Mouse (Mus musculus): ENCODE results near the gene Ubr4. TPM values are rescaled to one million over a fixed set of nuclear protein-coding genes. Genes with fewer than 3 reads are reported as not detected.

Gene Ubr4
- total RNA-seq, 1 experiment: 199 TPM

DNA sequence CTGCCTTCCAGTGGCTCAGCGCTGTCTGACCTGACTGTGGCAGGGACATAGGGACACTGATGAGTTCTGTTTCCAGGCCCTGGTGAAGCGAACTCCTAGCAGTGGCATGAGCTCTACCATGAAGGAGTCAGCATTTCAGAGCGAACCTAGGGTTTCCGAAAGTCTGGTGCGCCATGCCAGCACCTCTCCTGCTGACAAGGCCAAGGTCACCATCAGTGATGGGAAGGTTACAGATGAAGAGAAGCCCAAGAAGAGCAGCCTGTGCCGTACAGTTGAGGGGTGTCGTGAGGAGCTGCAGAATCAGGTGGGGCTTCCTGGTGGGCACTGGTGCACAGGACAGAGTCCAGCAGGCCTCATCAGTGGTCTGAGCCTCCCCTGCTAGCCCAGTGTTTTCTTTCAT is 69.2 kb downstream of the Ubr4 start:
- no peaks in the 10 kb centered on the region for H3K4me1 ChIP-seq (ENCODE audit: control insufficient read depth in 2 of 2, insufficient read depth in 2 of 2, low read length in 2 of 2, poor library complexity in 1 of 2)
- no peak for TF ChIP-seq HCFC1 (IDR thresholded peaks at IDR 0.05; ENCODE audit: borderline replicate concordance, insufficient read depth, low read length)
- no peak for TF ChIP-seq MAFK (IDR thresholded peaks at IDR 0.05; ENCODE audit: insufficient read depth, low read depth, low read length)
- no peak for TF ChIP-seq ZNF384 (IDR thresholded peaks at IDR 0.05; ENCODE audit: low read depth, low read length)
- no peak for TF ChIP-seq CHD2 (IDR thresholded peaks at IDR 0.05; ENCODE audit: low read depth, low read length)
- no peak for TF ChIP-seq ZC3H11A (IDR thresholded peaks at IDR 0.05; ENCODE audit: borderline replicate concordance, low read depth, low read length)
- H3K4me3 ChIP-seq (ENCODE audit: insufficient read depth in 1 of 2, low read depth in 1 of 2, low read length in 2 of 2, poor library complexity in 1 of 2, severe bottlenecking in 1 of 2): no peak overlapping the region
- no peak overlapping the region for H3K27ac ChIP-seq (ENCODE audit: insufficient read depth, low read depth, low read length, poor library complexity, severe bottlenecking)
- in situ Hi-C loops (cut with MboI; ENCODE audit: low sequenced_read_pairs in 2 of 2, unreplicated experiment in 2 of 2): no loop called here
- no peaks in the 10 kb centered on the region for H3K9me3 ChIP-seq (ENCODE audit: control insufficient read depth, insufficient read depth, low read depth, low read length)
- H3K9ac ChIP-seq (ENCODE audit: insufficient read depth, low read depth, low read length, poor library complexity, severe bottlenecking): no peak overlapping the region
- no peak for DNase-seq (ENCODE audit: low read depth, low spot score)
- H3K36me3 ChIP-seq (ENCODE audit: control insufficient read depth, insufficient read depth, low read length, poor library complexity, severe bottlenecking): peaks cover 83% of the 10 kb centered on the region

DNA sequence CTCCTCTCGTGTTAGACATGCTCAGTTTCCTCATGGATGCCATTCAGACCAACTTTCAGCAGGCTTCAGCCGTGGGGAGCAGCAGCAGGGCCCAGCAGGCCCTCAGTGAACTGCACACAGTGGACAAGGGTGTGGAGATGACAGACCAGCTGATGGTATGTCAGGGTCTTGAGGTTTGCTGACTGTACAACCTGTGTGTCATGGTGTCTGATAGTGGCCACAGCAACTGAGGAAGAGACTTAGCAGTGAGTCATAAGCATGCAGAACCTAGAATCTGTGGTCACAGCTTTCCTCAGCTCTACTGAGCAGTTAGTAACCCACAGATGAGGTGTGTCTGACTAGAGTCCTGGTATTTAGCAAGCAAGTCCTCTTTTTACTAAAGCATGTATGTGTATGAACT is 70.0 kb downstream of the Ubr4 start:
- H3K4me3 ChIP-seq (ENCODE audit: insufficient read depth in 1 of 2, low read depth in 1 of 2, low read length in 2 of 2, poor library complexity in 1 of 2, severe bottlenecking in 1 of 2): no peak overlapping the region
- H3K4me1 ChIP-seq (ENCODE audit: control insufficient read depth in 2 of 2, insufficient read depth in 2 of 2, low read length in 2 of 2, poor library complexity in 1 of 2): no peaks in the 10 kb centered on the region
- in situ Hi-C loops (cut with MboI; ENCODE audit: low sequenced_read_pairs in 2 of 2, unreplicated experiment in 2 of 2): no loop called here

DNA sequence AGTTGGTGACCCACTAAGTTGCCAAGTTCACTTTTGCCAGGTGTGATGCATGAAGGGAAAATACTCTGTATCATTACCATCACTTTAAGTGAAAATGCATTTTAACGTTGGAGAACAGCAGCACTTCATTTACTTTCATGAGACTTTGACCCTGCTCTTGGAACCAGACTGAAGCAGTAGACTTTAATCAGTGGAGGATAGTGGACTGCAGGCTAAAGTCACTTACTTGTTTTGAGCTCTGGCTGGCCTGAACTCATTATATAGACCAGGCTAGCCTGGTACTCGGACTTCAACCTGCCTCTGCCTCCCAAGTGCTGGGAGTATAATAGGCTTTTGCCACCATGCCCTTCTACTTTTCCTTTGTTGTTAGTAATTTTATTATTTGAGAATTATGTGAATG is 70.9 kb downstream of the Ubr4 start:
- in situ Hi-C loops (cut with MboI; ENCODE audit: low sequenced_read_pairs in 2 of 2, unreplicated experiment in 2 of 2): no loop called here
- DNase-seq (ENCODE audit: low read depth, low spot score): no peak
- H3K4me3 ChIP-seq (ENCODE audit: insufficient read depth in 1 of 2, low read depth in 1 of 2, low read length in 2 of 2, poor library complexity in 1 of 2, severe bottlenecking in 1 of 2): no peak overlapping the region
- H3K27ac ChIP-seq (ENCODE audit: insufficient read depth, low read depth, low read length, poor library complexity, severe bottlenecking): no peak overlapping the region
- H3K4me1 ChIP-seq (ENCODE audit: control insufficient read depth in 2 of 2, insufficient read depth in 2 of 2, low read length in 2 of 2, poor library complexity in 1 of 2): no peaks in the 10 kb centered on the region
- no peaks in the 10 kb centered on the region for H3K9me3 ChIP-seq (ENCODE audit: control insufficient read depth, insufficient read depth, low read depth, low read length)
- TF ChIP-seq MAFK (IDR thresholded peaks at IDR 0.05; ENCODE audit: insufficient read depth, low read depth, low read length): no peak
- no peak for TF ChIP-seq HCFC1 (IDR thresholded peaks at IDR 0.05; ENCODE audit: borderline replicate concordance, insufficient read depth, low read length)
- no peak for TF ChIP-seq ZNF384 (IDR thresholded peaks at IDR 0.05; ENCODE audit: low read depth, low read length)
- TF ChIP-seq CHD2 (IDR thresholded peaks at IDR 0.05; ENCODE audit: low read depth, low read length): no peak
- TF ChIP-seq ZC3H11A (IDR thresholded peaks at IDR 0.05; ENCODE audit: borderline replicate concordance, low read depth, low read length): no peak
- H3K9ac ChIP-seq (ENCODE audit: insufficient read depth, low read depth, low read length, poor library complexity, severe bottlenecking): no peak overlapping the region
- peaks cover 88% of the 10 kb centered on the region for H3K36me3 ChIP-seq (ENCODE audit: control insufficient read depth, insufficient read depth, low read length, poor library complexity, severe bottlenecking)

More for the DNA sequence above, 70.0 kb downstream of the Ubr4 start:
- Histone ChIP-seq H3K27ac (ENCODE audit: insufficient read depth, low read depth, low read length, poor library complexity, severe bottlenecking) (no peak overlapping the region), H3K36me3 (ENCODE audit: control insufficient read depth, insufficient read depth, low read length, poor library complexity, severe bottlenecking) (peaks cover 85% of the 10 kb centered on the region), H3K9me3 (ENCODE audit: control insufficient read depth, insufficient read depth, low read depth, low read length) (no peaks in the 10 kb centered on the region), H3K9ac (ENCODE audit: insufficient read depth, low read depth, low read length, poor library complexity, severe bottlenecking) (no peak overlapping the region)
- DNase-seq (ENCODE audit: low read depth, low spot score): no peak
- TF ChIP-seq CHD2 (IDR thresholded peaks at IDR 0.05; ENCODE audit: low read depth, low read length): no peak
- no peak for TF ChIP-seq MAFK (IDR thresholded peaks at IDR 0.05; ENCODE audit: insufficient read depth, low read depth, low read length)

- H3K4me3 ChIP-seq (ENCODE audit: insufficient read depth in 1 of 2, low read depth in 1 of 2, low read length in 2 of 2, poor library complexity in 1 of 2, severe bottlenecking in 1 of 2): peak overlapping the region in 1 of 2 experiments; percentile 23; a peak in 2 of 4 replicates
- no peak overlapping the region for H3K27ac ChIP-seq (ENCODE audit: insufficient read depth, low read depth, low read length, poor library complexity, severe bottlenecking)
- 0 out of 2 replicates have a peak, but pooled peaks have one; percentile 30 for TF ChIP-seq ZNF384 (IDR thresholded peaks at IDR 0.05; ENCODE audit: low read depth, low read length)
- TF ChIP-seq MAFK (IDR thresholded peaks at IDR 0.05; ENCODE audit: insufficient read depth, low read depth, low read length): no peak
- H3K9me3 ChIP-seq (ENCODE audit: control insufficient read depth, insufficient read depth, low read depth, low read length): no peaks in the 10 kb centered on the region
- H3K4me1 ChIP-seq (ENCODE audit: control insufficient read depth in 2 of 2, insufficient read depth in 2 of 2, low read length in 2 of 2, poor library complexity in 1 of 2): no peaks in the 10 kb centered on the region
- in situ Hi-C loops (cut with MboI; ENCODE audit: low sequenced_read_pairs in 2 of 2, unreplicated experiment in 2 of 2): no loop called here
- H3K9ac ChIP-seq (ENCODE audit: insufficient read depth, low read depth, low read length, poor library complexity, severe bottlenecking): peak overlapping the region; percentile 9; the same call in 1 of the 2 replicates
- peaks cover 83% of the 10 kb centered on the region for H3K36me3 ChIP-seq (ENCODE audit: control insufficient read depth, insufficient read depth, low read length, poor library complexity, severe bottlenecking)
- DNase-seq (ENCODE audit: low read depth, low spot score): peak; percentile 47
Observed at GRCm38 (mm10) chr4:139430176-139430575, 77.8 kb downstream of the Ubr4 start.

DNA sequence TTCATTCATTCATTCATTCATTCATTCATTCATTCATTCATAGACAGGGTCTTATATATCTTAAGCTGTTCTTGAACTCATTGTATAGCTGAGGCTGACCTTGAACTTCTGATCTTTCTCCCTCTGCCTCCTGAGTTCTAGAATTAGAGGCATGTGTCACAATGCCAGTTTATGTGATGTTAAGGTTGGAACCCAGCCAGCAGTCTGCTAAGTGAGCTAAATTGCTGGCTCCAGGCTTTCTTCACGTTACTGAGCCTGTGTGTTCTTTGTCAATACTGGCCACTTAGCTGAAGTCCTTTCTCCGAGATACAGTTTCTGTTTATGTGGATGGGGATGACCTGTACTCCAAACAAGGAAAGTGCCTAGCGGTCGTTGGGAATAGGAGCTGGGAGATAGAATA is 78.5 kb downstream of the Ubr4 start:
- H3K36me3 ChIP-seq (ENCODE audit: control insufficient read depth, insufficient read depth, low read length, poor library complexity, severe bottlenecking): peaks cover 85% of the 10 kb centered on the region
- no peak overlapping the region for H3K9ac ChIP-seq (ENCODE audit: insufficient read depth, low read depth, low read length, poor library complexity, severe bottlenecking)
- no peaks in the 10 kb centered on the region for H3K9me3 ChIP-seq (ENCODE audit: control insufficient read depth, insufficient read depth, low read depth, low read length)
- DNase-seq (ENCODE audit: low read depth, low spot score): no peak
- H3K27ac ChIP-seq (ENCODE audit: insufficient read depth, low read depth, low read length, poor library complexity, severe bottlenecking): no peak overlapping the region
- no peaks in the 10 kb centered on the region for H3K4me1 ChIP-seq (ENCODE audit: control insufficient read depth in 2 of 2, insufficient read depth in 2 of 2, low read length in 2 of 2, poor library complexity in 1 of 2)
- no peak for TF ChIP-seq ZC3H11A (IDR thresholded peaks at IDR 0.05; ENCODE audit: borderline replicate concordance, low read depth, low read length)
- no peak for TF ChIP-seq CHD2 (IDR thresholded peaks at IDR 0.05; ENCODE audit: low read depth, low read length)
- TF ChIP-seq HCFC1 (IDR thresholded peaks at IDR 0.05; ENCODE audit: borderline replicate concordance, insufficient read depth, low read length): no peak
- no peak for TF ChIP-seq ZNF384 (IDR thresholded peaks at IDR 0.05; ENCODE audit: low read depth, low read length)
- no peak for TF ChIP-seq MAFK (IDR thresholded peaks at IDR 0.05; ENCODE audit: insufficient read depth, low read depth, low read length)
- no peak overlapping the region for H3K4me3 ChIP-seq (ENCODE audit: insufficient read depth in 1 of 2, low read depth in 1 of 2, low read length in 2 of 2, poor library complexity in 1 of 2, severe bottlenecking in 1 of 2)
- in situ Hi-C loops (cut with MboI; ENCODE audit: low sequenced_read_pairs in 2 of 2, unreplicated experiment in 2 of 2): no loop called here

Data from ES-E14 (cell line).